Mouse (Mus musculus) cortical plate, adult 2 months (tissue): ENCODE measurements at regions not wholly inside any gene's neighbourhood (a gene's known extent, or its start where the extent isn't known, plus 50 kb on each side); places are given as distances from the start of the nearest gene placed in this dataset.

Experiments used
- CTCF ChIP-seq: fragments of 200-500 bp; IDR thresholded peaks from 2 replicates; pipeline ENCODE4 v1.5.1; 2011; ENCODE audit warnings: mild to moderate bottlenecking, control low read depth, low read length; ENCODE audit not compliant: insufficient read depth; ENCODE audit errors: extremely low read depth
- POLR2A ChIP-seq: fragments of 200-500 bp; IDR thresholded peaks from 2 replicates; pipeline ENCODE4 v1.6.1; 2011; ENCODE audit warnings: mild to moderate bottlenecking, low read length, control low read depth; ENCODE audit not compliant: insufficient read depth; ENCODE audit errors: extremely low read depth

DNA sequence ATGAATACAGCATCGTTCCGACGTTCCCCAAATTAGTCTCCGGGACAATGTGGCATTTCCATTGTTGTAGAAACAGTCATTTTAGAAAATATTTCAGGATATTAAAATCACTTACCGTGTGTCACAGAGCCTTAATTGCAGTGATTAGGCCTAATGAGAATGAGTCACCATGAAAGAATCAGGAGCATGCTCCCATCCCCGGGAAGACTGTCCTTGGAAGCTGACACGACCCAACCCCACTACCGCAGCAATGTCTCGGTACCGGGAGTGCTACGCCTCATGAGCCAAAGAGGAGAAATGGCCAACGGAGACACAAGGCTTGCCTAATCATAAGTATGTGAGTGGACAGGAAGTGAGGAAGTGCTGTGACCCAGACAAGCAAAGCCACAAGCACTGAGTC is 110.2 kb upstream of the Fam19a5 start:
- TF ChIP-seq POLR2A: no peak
- TF ChIP-seq CTCF: no peak
